Mouse (Mus musculus) CH12.LX (cell line): ENCODE measurements around the gene Dctn5. TPM values are rescaled to one million over a fixed set of nuclear protein-coding genes. Genes with fewer than 3 reads are reported as not detected.

Source experiments
- DNase-seq: peaks from one replicate; pipeline ENCODE4 v3.0.0-alpha.2; 2013; ENCODE audit errors: extremely low read depth
- H3K27ac ChIP-seq: 2 replicates; pipeline ENCODE4 v1.5.1; 2012; ENCODE audit warnings: low read depth, mild to moderate bottlenecking, control low read depth, moderate library complexity; ENCODE audit not compliant: insufficient read depth
- H3K27me3 ChIP-seq: replicated peaks from 2 replicates; pipeline ENCODE3; 2012; ENCODE audit warnings: inconsistent platforms
- H3K36me3 ChIP-seq, 2 experiments: replicated peaks in 1 of 2; 2 replicates each; pipeline versions ENCODE3 to v1.6.1; 2012; ENCODE audit warnings: inconsistent platforms in 1 of 2, low read length in 1 of 2, mild to moderate bottlenecking in 1 of 2, mixed read lengths in 1 of 2, moderate library complexity in 1 of 2; ENCODE audit not compliant: control insufficient read depth in 1 of 2, insufficient read depth in 1 of 2
- H3K4me1 ChIP-seq, 2 experiments: 2 replicates each; pipeline ENCODE4 v1.6.1; 2012; ENCODE audit warnings: inconsistent platforms in 1 of 2, moderate library complexity in 1 of 2; ENCODE audit not compliant: insufficient read depth in 2 of 2, control insufficient read depth in 1 of 2
- H3K4me2 ChIP-seq: 2 replicates; pipeline ENCODE4 v1.6.1; 2012; ENCODE audit warnings: low read depth, mild to moderate bottlenecking, control low read depth; ENCODE audit not compliant: poor library complexity, insufficient read depth, severe bottlenecking
- H3K4me3 ChIP-seq, 3 experiments: fragments of 150-350 bp in 1 of 3; sonication (generic) in 1 of 3; replicated peaks in 1 of 3; 2 replicates each; pipeline versions ENCODE3 to v1.5.1; 2011 to 2012; ENCODE audit warnings: low read depth in 2 of 3, low read length in 2 of 3, mild to moderate bottlenecking in 2 of 3, moderate library complexity in 2 of 3, control low read depth in 1 of 3, improper control_type of control experiment in 1 of 3, inconsistent platforms in 1 of 3, mixed read lengths in 1 of 3; ENCODE audit not compliant: poor library complexity in 1 of 3
- H3K79me2 ChIP-seq: replicated peaks from 2 replicates; pipeline ENCODE4 v1.6.1; 2012; ENCODE audit warnings: mild to moderate bottlenecking, moderate library complexity; ENCODE audit not compliant: control insufficient read depth, poor library complexity, insufficient read depth, severe bottlenecking; ENCODE audit errors: extremely low read depth
- H3K9ac ChIP-seq: 2 replicates; pipeline ENCODE4 v1.6.1; 2012; ENCODE audit warnings: low read depth, mild to moderate bottlenecking, control low read depth, moderate library complexity; ENCODE audit not compliant: insufficient read depth
- H3K9me3 ChIP-seq: replicated peaks from 2 replicates; pipeline ENCODE3; 2012; ENCODE audit warnings: low read length, inconsistent platforms, mixed read lengths
- CHD1 ChIP-seq: IDR thresholded peaks from 2 replicates; pipeline ENCODE4 v1.6.1; 2012; ENCODE audit warnings: low read depth, low read length, improper control_type of control experiment, inconsistent platforms
- CHD2 ChIP-seq: IDR thresholded peaks from 2 replicates; pipeline ENCODE4 v1.6.1; 2011; ENCODE audit warnings: low read length, improper control_type of control experiment
- E2F4 ChIP-seq: IDR thresholded peaks from 2 replicates; pipeline ENCODE4 v1.6.1; 2011; ENCODE audit warnings: low read depth, low read length, improper control_type of control experiment; ENCODE audit not compliant: insufficient replicate concordance
- ELF1 ChIP-seq: IDR thresholded peaks from 2 replicates; pipeline ENCODE4 v1.6.1; 2014; ENCODE audit warnings: low read depth, mild to moderate bottlenecking, inconsistent platforms, low read length, improper control_type of control experiment
- ETS1 ChIP-seq: conservative IDR thresholded peaks from 2 replicates; pipeline ENCODE4 v1.6.1; 2012; ENCODE audit warnings: low read depth, mild to moderate bottlenecking, inconsistent platforms, low read length, improper control_type of control experiment, moderate library complexity
- GABPA ChIP-seq: IDR thresholded peaks from 2 replicates; pipeline ENCODE4 v1.6.1; 2012; ENCODE audit warnings: low read depth, low read length, improper control_type of control experiment, inconsistent platforms; ENCODE audit not compliant: insufficient replicate concordance
- HCFC1 ChIP-seq: IDR thresholded peaks from 2 replicates; pipeline ENCODE4 v1.6.1; 2012; ENCODE audit warnings: low read depth, mild to moderate bottlenecking, inconsistent platforms, low read length, improper control_type of control experiment
- IRF4 ChIP-seq: IDR thresholded peaks from 2 replicates; pipeline ENCODE4 v1.6.1; 2014; ENCODE audit warnings: low read depth, mild to moderate bottlenecking, inconsistent platforms, low read length, improper control_type of control experiment
- JUN ChIP-seq: IDR thresholded peaks from 2 replicates; pipeline ENCODE4 v1.6.1; 2011; ENCODE audit warnings: low read depth, mild to moderate bottlenecking, low read length, improper control_type of control experiment, moderate library complexity; ENCODE audit not compliant: insufficient read depth
- MAX ChIP-seq: IDR thresholded peaks from 2 replicates; pipeline ENCODE4 v1.6.1; 2011; ENCODE audit warnings: low read length, improper control_type of control experiment
- MAZ ChIP-seq: IDR thresholded peaks from 2 replicates; pipeline ENCODE4 v1.6.1; 2012; ENCODE audit warnings: low read depth, mild to moderate bottlenecking, inconsistent platforms, low read length, improper control_type of control experiment, moderate library complexity
- MXI1 ChIP-seq: IDR thresholded peaks from 2 replicates; pipeline ENCODE4 v1.6.1; 2011; ENCODE audit warnings: mild to moderate bottlenecking, low read depth, low read length, improper control_type of control experiment
- MYC ChIP-seq: IDR thresholded peaks from 2 replicates; pipeline ENCODE4 v1.6.1; 2011; ENCODE audit warnings: low read depth, mild to moderate bottlenecking, improper control_type of control experiment, low read length
- NELFE ChIP-seq: IDR thresholded peaks from 2 replicates; pipeline ENCODE4 v1.6.1; 2011; ENCODE audit warnings: low read depth, low read length, improper control_type of control experiment
- NRF1 ChIP-seq: IDR thresholded peaks from 2 replicates; pipeline ENCODE4 v1.6.1; 2014; ENCODE audit warnings: low read depth, mild to moderate bottlenecking, inconsistent platforms, low read length, improper control_type of control experiment, moderate library complexity
- POLR2A ChIP-seq: IDR thresholded peaks from 2 replicates; pipeline ENCODE4 v1.6.1; 2011; ENCODE audit warnings: low read depth, mild to moderate bottlenecking, improper control_type of control experiment, low read length
- TCF12 ChIP-seq: IDR thresholded peaks from 2 replicates; pipeline ENCODE4 v1.6.1; 2014; ENCODE audit warnings: low read depth, mild to moderate bottlenecking, inconsistent platforms, low read length, improper control_type of control experiment
- UBTF ChIP-seq: IDR thresholded peaks from 2 replicates; pipeline ENCODE4 v1.6.1; 2012; ENCODE audit warnings: low read depth, mild to moderate bottlenecking, inconsistent platforms, low read length, improper control_type of control experiment, moderate library complexity
- USF2 ChIP-seq: conservative IDR thresholded peaks from 2 replicates; pipeline ENCODE4 v1.6.1; 2011; ENCODE audit warnings: low read depth, low read length, improper control_type of control experiment
- ZC3H11A ChIP-seq: IDR thresholded peaks from 2 replicates; pipeline ENCODE4 v1.6.1; 2012; ENCODE audit warnings: low read depth, mild to moderate bottlenecking, inconsistent platforms, low read length, improper control_type of control experiment
- ZMIZ1 ChIP-seq: IDR thresholded peaks from 2 replicates; pipeline ENCODE4 v1.6.1; 2012; ENCODE audit warnings: low read depth, mild to moderate bottlenecking, inconsistent platforms, low read length, improper control_type of control experiment
- ZNF384 ChIP-seq: IDR thresholded peaks from 2 replicates; pipeline ENCODE4 v1.6.1; 2012; ENCODE audit warnings: low read depth, low read length, improper control_type of control experiment, inconsistent platforms
- dilution Hi-C: fragments of 300-500 bp; cut with MboI; formaldehyde crosslinking; loops from 2 replicates; pipeline ENCODE4 v1.14.3; 2020; ENCODE audit warnings: low sequenced_read_pairs; ENCODE audit not compliant: extremely low pct_unique_long_range_greater_than_20kb, extremely low pct_ligation_motif_present
- in situ Hi-C: fragments of 300-500 bp; cut with MboI; formaldehyde crosslinking; loops from 3 replicates; pipeline ENCODE4 v1.14.3; 2019; ENCODE audit warnings: low sequenced_read_pairs, low pct_ligation_motif_present, low pct_unique_long_range_greater_than_20kb, mixed read lengths
- polyA plus RNA-seq: library from polyadenylated mRNA; unstranded; fragments of >175 nt; gene quantifications from 2 replicates; pipeline ENCODE4 v1.2.1, GENCODE M21; 2012; ENCODE audit warnings: low read depth; ENCODE audit not compliant: insufficient read length
- total RNA-seq, 2 experiments: library from RNA; depleted of rRNA; stranded (reverse); fragments of 300-350 nt in 1 of 2; fragments of >200 nt in 1 of 2; gene quantifications; 2 replicates each; pipeline ENCODE4 v1.2.3; 2012 to 2014

Dctn5 gene
- total and polyA plus RNA-seq, 3 experiments, result 56.5 to 74.7 (median 62.7) TPM

- peaks cover 0 to 11% of the 10 kb centered on the region in 2 experiments; a peak in 2 of 4 replicates for H3K4me1 ChIP-seq
- TF ChIP-seq ELF1 (no peak), ZC3H11A (no peak), MYC (no peak), MXI1 (no peak)
- TF ChIP-seq, all 38 proteins: peak for 0
- dilution Hi-C loops, result no loop called here
- Histone ChIP-seq H3K36me3 (peaks cover 42 to 83% of the 10 kb centered on the region in 2 experiments), H3K9ac (no peak overlapping the region), H3K79me2 (peaks cover 6% of the 10 kb centered on the region), H3K9me3 (no peaks in the 10 kb centered on the region), H3K27me3 (no peaks in the 10 kb centered on the region), H3K27ac (no peak overlapping the region), H3K4me2 (no peak overlapping the region), H3K4me3 (no peak overlapping the region)
- no peak for DNase-seq
- in situ Hi-C loops, result no loop called here
These were observed 5.9 kb upstream of the Dctn5 start for GRCm38 (mm10) chr7:122126946-122127345.

- H3K36me3 ChIP-seq, result peaks cover 22 to 58% of the 10 kb centered on the region in 2 experiments
- DNase-seq, result no peak
- in situ Hi-C loops, result no loop called here
- dilution Hi-C loops, result no loop called here
- TF ChIP-seq GABPA (no peak), JUN (no peak), E2F4 (no peak), USF2 (no peak)
- TF ChIP-seq, all 38 proteins: peak for 0
- peak overlapping the region; percentile 88; the same call in 1 of the 2 replicates for H3K9ac ChIP-seq
- peaks cover 21% of the 10 kb centered on the region for H3K79me2 ChIP-seq
- peak overlapping the region; percentile 23; the same call in 1 of the 2 replicates for H3K4me2 ChIP-seq
- peak overlapping the region in 2 of 3 experiments; percentile 88 to 99 for H3K4me3 ChIP-seq
- no peaks in the 10 kb centered on the region for H3K27me3 ChIP-seq
- no peaks in the 10 kb centered on the region for H3K9me3 ChIP-seq
- peaks cover 0 to 25% of the 10 kb centered on the region in 2 experiments; a peak in 2 of 4 replicates for H3K4me1 ChIP-seq
- no peak overlapping the region for H3K27ac ChIP-seq
These were observed 1.0 kb upstream of the Dctn5 start for GRCm38 (mm10) chr7:122131834-122132233.

GRCm38 (mm10) chr7:122133338-122133625 lies 441 bp downstream of the Dctn5 start:
- no peaks in the 10 kb centered on the region for H3K9me3 ChIP-seq
- dilution Hi-C loops (no loop called here), in situ Hi-C loops (no loop called here)
- H3K79me2 ChIP-seq, result peaks cover 21% of the 10 kb centered on the region
- H3K27me3 ChIP-seq, result no peaks in the 10 kb centered on the region
- DNase-seq, result no peak
- peak overlapping the region; percentile 88 to 99 (median 96) for H3K4me3 ChIP-seq
- H3K9ac ChIP-seq, result peak overlapping the region; percentile 79
- peaks cover 22 to 57% of the 10 kb centered on the region in 2 experiments for H3K36me3 ChIP-seq
- H3K4me1 ChIP-seq, result peaks cover 0 to 34% of the 10 kb centered on the region in 2 experiments; a peak in 3 of 4 replicates
- H3K4me2 ChIP-seq, result no peak overlapping the region
- H3K27ac ChIP-seq, result peak overlapping the region; percentile 41; the same call in 1 of the 2 replicates
- no peak for TF ChIP-seq TCF12
- no peak for TF ChIP-seq HCFC1
- no peak for TF ChIP-seq GABPA
- TF ChIP-seq POLR2A, result no peak
- no peak for TF ChIP-seq UBTF
- no peak for TF ChIP-seq MAZ
- no peak for TF ChIP-seq NELFE
- no peak for TF ChIP-seq E2F4
- no peak for TF ChIP-seq ZMIZ1
- no peak for TF ChIP-seq IRF4
- no peak for TF ChIP-seq MAX
- TF ChIP-seq CHD2, result no peak
- no peak for TF ChIP-seq ETS1
- TF ChIP-seq MYC, result no peak
- no peak for TF ChIP-seq NRF1
- TF ChIP-seq CHD1, result no peak
- no peak for TF ChIP-seq ZNF384
